Mouse (Mus musculus) heart, embryonic 11.5 days (tissue): Measurements from ENCODE around the gene Hipk2. TPM values are rescaled to one million over a fixed set of nuclear protein-coding genes. Genes with fewer than 3 reads are reported as not detected.

ENCODE experiments used
- ATAC-seq: fragments of 200-750 bp; cut with Nextera tagmentation; replicated peaks from 2 replicates; pipeline ENCODE4 v1.8.0; 2017; ENCODE audit warnings: moderate library complexity; ENCODE audit not compliant: insufficient number of reproducible peaks, low FRiP score, low TSS enrichment
- H3K27ac ChIP-seq: fragments of 300-500 bp; sonication (generic); 2 replicates; pipeline ENCODE4 v1.5.1; 2014; ENCODE audit warnings: mild to moderate bottlenecking, low read depth, low read length
- H3K27me3 ChIP-seq: fragments of 300-500 bp; sonication (generic); 2 replicates; pipeline ENCODE4 v1.6.1; 2014; ENCODE audit warnings: mild to moderate bottlenecking, low read length, mixed read lengths; ENCODE audit not compliant: control insufficient read depth, insufficient read depth
- H3K36me3 ChIP-seq: fragments of 300-500 bp; sonication (generic); 2 replicates; pipeline ENCODE4 v1.6.1; 2014; ENCODE audit warnings: mild to moderate bottlenecking, low read length, moderate library complexity, mixed read lengths; ENCODE audit not compliant: control insufficient read depth, insufficient read depth
- H3K4me1 ChIP-seq: fragments of 300-500 bp; sonication (generic); 2 replicates; pipeline ENCODE4 v1.6.1; 2014; ENCODE audit warnings: low read length; ENCODE audit not compliant: control insufficient read depth, insufficient read depth
- H3K4me2 ChIP-seq: fragments of 300-500 bp; sonication (generic); 2 replicates; pipeline ENCODE4 v1.6.1; 2014; ENCODE audit warnings: mild to moderate bottlenecking, moderate library complexity
- H3K4me3 ChIP-seq: fragments of 300-500 bp; sonication (generic); 2 replicates; pipeline ENCODE4 v1.5.1; 2014; ENCODE audit warnings: low read depth, low read length
- H3K9ac ChIP-seq: fragments of 300-500 bp; sonication (generic); 2 replicates; pipeline ENCODE4 v1.6.1; 2014; ENCODE audit warnings: mild to moderate bottlenecking, low read depth, low read length, moderate library complexity
- H3K9me3 ChIP-seq: fragments of 300-500 bp; sonication (generic); replicated peaks from 2 replicates; pipeline ENCODE4 v1.6.1; 2016; ENCODE audit warnings: low read length; ENCODE audit not compliant: control insufficient read depth
- WGBS: fragments of 180-500 bp; shearing (Covaris S2); extraction: QIAGEN DNeasy Blood & Tissue Kit; methylation state at CpG from one replicate; pipeline ENCODE4 v1.1.7; 2014; ENCODE audit not compliant: insufficient replicate concordance; 5-methylcytosine and 5-hydroxymethylcytosine counted together
- polyA plus RNA-seq: library from polyadenylated mRNA; unstranded; fragments of >200 nt; fragmentation: Nextera tagmentation; extraction: Ambion mirVana; gene quantifications from 2 replicates; pipeline ENCODE4 v1.2.1, GENCODE M21; 2014

Hipk2 gene
- polyA plus RNA-seq, 1 experiment from 2014 or later = 18.9 TPM

GRCm38 (mm10) chr6:38826857-38827256 is 49.1 kb downstream of the Hipk2 start:
- 69% methylated on average over 3 of the region's 3 CpGs for WGBS
- H3K27me3 ChIP-seq = no peaks in the 10 kb centered on the region
- no peak overlapping the region; the same call in 1 of the 2 replicates for H3K27ac ChIP-seq
- H3K4me2 ChIP-seq = no peak overlapping the region
- H3K9me3 ChIP-seq = no peaks in the 10 kb centered on the region
- ATAC-seq = no peak
- H3K36me3 ChIP-seq = no peaks in the 10 kb centered on the region
- H3K9ac ChIP-seq = no peak overlapping the region
- peaks cover 14% of the 10 kb centered on the region for H3K4me1 ChIP-seq
- H3K4me3 ChIP-seq = no peak overlapping the region

- Histone ChIP-seq H3K4me1 (peaks cover 10% of the 10 kb centered on the region), H3K4me2 (no peak overlapping the region), H3K4me3 (no peak overlapping the region), H3K36me3 (no peaks in the 10 kb centered on the region), H3K9ac (no peak overlapping the region), H3K27ac (no peak overlapping the region), H3K9me3 (no peaks in the 10 kb centered on the region), H3K27me3 (no peaks in the 10 kb centered on the region)
- ATAC-seq = no peak
Measured at GRCm38 (mm10) chr6:38825886-38826285, 50.1 kb downstream of the Hipk2 start.

GRCm38 (mm10) chr6:38823827-38824226 is 52.1 kb downstream of the Hipk2 start:
- no peak overlapping the region for H3K4me2 ChIP-seq
- peaks cover 3% of the 10 kb centered on the region for H3K36me3 ChIP-seq
- no peak overlapping the region for H3K27ac ChIP-seq
- peaks cover 6% of the 10 kb centered on the region for H3K4me1 ChIP-seq
- H3K9me3 ChIP-seq = no peaks in the 10 kb centered on the region
- no peak overlapping the region for H3K4me3 ChIP-seq
- no peak for ATAC-seq
- no peaks in the 10 kb centered on the region for H3K27me3 ChIP-seq
- H3K9ac ChIP-seq = no peak overlapping the region

DNA sequence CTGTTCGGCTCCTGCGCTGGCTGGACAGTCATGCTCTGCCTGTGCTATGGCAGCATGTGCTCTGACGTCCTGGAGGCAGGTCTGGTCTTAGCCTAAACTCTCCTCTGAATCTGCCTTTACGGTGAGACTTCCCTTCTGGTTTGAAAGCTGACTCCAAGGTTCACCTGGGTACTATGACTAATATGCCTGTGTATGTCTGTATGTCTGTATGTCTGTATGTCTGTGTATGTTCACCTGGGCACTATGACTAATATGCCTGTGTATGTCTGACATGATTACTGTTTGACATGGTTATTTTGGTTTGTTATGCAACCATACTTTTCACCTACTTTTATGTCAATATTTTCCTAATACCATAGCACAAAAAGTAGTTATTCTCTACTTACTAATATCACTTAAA is 52.8 kb downstream of the Hipk2 start:
- Histone ChIP-seq H3K27ac (no peak overlapping the region), H3K4me1 (peaks cover 6% of the 10 kb centered on the region), H3K4me2 (no peak overlapping the region), H3K27me3 (no peaks in the 10 kb centered on the region), H3K9me3 (no peaks in the 10 kb centered on the region), H3K9ac (no peak overlapping the region), H3K36me3 (peaks cover 9% of the 10 kb centered on the region), H3K4me3 (no peak overlapping the region)
- WGBS = 87% methylated on average over 4 of the region's 4 CpGs
- ATAC-seq = no peak

DNA sequence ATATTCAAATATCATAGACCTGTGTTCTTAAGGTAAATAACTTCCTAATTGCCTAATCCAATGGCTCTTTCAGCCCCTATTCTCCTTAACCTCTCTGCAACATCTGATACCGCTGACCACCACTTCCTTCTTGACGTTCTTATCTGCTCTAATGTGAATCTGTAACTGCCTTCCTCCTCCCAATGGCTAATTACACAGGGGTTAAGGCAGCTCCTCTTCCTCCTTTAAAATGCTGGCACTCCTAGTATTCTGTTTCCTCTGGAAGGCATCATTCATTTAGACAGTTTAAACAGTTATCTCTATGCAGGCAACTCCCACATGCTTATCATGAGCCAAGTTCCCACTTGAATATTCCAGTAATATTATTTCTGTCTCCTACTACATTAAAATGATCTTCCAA is 54.3 kb downstream of the Hipk2 start:
- ATAC-seq = no peak
- Histone ChIP-seq H3K4me3 (no peak overlapping the region), H3K27me3 (no peaks in the 10 kb centered on the region), H3K9ac (no peak overlapping the region), H3K36me3 (peaks cover 13% of the 10 kb centered on the region), H3K4me2 (no peak overlapping the region), H3K4me1 (peaks cover 2% of the 10 kb centered on the region; the same call in 1 of the 2 replicates), H3K27ac (no peak overlapping the region), H3K9me3 (no peaks in the 10 kb centered on the region)
- 53% methylated on average over 2 of the region's 2 CpGs for WGBS

DNA sequence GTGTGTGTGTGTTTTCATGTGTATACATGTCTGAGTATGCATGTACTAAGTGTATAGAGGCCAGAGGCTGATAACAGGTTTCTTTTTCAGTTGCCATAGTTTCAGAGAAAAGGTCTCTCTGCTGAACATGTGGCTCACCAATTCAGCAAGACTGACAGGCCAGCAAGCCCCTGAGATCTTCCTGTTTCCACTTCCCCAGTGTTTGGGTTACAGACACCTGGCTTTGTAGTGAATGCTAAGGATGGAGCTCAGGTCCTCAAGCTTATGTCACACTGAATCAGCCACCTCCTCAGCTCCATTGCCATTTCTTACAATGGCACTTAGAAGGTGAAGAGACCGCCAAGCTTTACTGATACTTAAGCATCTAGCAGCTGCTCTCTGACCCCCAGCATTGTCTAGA is 55.1 kb downstream of the Hipk2 start:
- H3K4me3 ChIP-seq = no peak overlapping the region
- no peak overlapping the region for H3K27ac ChIP-seq
- 90% methylated on average over 1 of the region's 1 CpGs for WGBS
- H3K4me2 ChIP-seq = no peak overlapping the region
- ATAC-seq = no peak
- H3K9me3 ChIP-seq = no peaks in the 10 kb centered on the region
- no peak overlapping the region for H3K9ac ChIP-seq
- H3K36me3 ChIP-seq = peaks cover 13% of the 10 kb centered on the region
- H3K27me3 ChIP-seq = no peaks in the 10 kb centered on the region
- peaks cover 5% of the 10 kb centered on the region; the same call in 1 of the 2 replicates for H3K4me1 ChIP-seq

GRCm38 (mm10) chr6:38816216-38816615 is 59.7 kb downstream of the Hipk2 start:
- Histone ChIP-seq H3K9me3 (no peaks in the 10 kb centered on the region), H3K36me3 (peaks cover 13% of the 10 kb centered on the region), H3K27ac (no peak overlapping the region), H3K4me3 (no peak overlapping the region), H3K9ac (no peak overlapping the region), H3K27me3 (no peaks in the 10 kb centered on the region), H3K4me1 (peaks cover 22% of the 10 kb centered on the region), H3K4me2 (no peak overlapping the region)
- WGBS = 91% methylated on average over 1 of the region's 1 CpGs
- ATAC-seq = no peak

DNA sequence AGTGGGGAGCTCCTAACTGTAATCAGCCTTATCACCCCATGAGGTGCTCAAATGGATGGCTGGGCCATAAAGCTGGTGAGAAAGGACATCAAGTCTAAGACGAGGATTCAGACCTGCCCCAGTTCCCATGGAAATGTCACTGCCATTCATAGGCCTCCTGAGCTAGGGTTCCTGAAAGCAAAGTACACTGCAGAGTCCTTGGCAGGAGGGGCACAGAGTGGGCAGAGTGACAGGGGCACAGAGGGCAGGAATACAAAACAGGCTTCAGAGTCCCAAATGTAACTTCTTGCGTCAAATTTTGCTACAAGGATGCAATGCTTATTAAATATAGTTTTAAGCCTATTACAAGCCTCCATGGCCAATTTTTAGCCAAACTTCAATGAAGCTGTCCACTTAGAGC is 60.4 kb downstream of the Hipk2 start:
- no peaks in the 10 kb centered on the region for H3K27me3 ChIP-seq
- peaks cover 13% of the 10 kb centered on the region for H3K36me3 ChIP-seq
- H3K9ac ChIP-seq = no peak overlapping the region
- WGBS = 62% methylated on average over 2 of the region's 2 CpGs
- no peak overlapping the region for H3K27ac ChIP-seq
- H3K4me2 ChIP-seq = no peak overlapping the region
- ATAC-seq = no peak
- H3K4me3 ChIP-seq = no peak overlapping the region
- H3K4me1 ChIP-seq = peaks cover 27% of the 10 kb centered on the region
- H3K9me3 ChIP-seq = no peaks in the 10 kb centered on the region

- Histone ChIP-seq H3K4me1 (peaks cover 34% of the 10 kb centered on the region), H3K27ac (no peak overlapping the region), H3K9ac (no peak overlapping the region), H3K9me3 (no peaks in the 10 kb centered on the region), H3K27me3 (no peaks in the 10 kb centered on the region), H3K36me3 (peaks cover 13% of the 10 kb centered on the region), H3K4me3 (no peak overlapping the region), H3K4me2 (no peak overlapping the region)
- 83% methylated on average over 2 of the region's 2 CpGs for WGBS
- ATAC-seq = no peak
Measured at GRCm38 (mm10) chr6:38814690-38815089, 61.3 kb downstream of the Hipk2 start.
